Mouse (Mus musculus): ENCODE measurements around the gene Avl9.
A peak's percentile ranks its signal among the peaks of the same experiment; 100 is the strongest.

Gene Avl9

GRCm38 (mm10) chr6:56794834-56795233 lies 80.1 kb downstream of the Avl9 start:
- no peak for DNase-seq (ENCODE audit: low spot score in 2 of 2)

DNA sequence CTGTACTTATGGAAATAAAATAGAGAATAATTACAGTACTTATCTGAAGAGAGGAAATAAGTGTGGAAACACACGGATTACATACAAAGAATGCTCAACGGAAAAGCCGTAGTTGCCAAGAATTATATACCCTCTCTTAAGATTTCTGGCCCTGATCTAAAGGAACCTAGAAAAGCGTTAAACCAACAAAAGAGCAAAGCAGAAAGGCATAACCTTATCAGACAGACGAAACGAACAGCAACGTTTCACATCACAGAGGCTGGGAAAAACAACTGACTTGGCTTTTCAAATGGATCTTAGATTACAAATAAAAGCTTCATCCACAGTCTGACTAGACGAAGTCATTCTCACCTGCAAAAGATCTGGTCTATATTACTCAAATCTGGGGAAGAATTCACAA lies 81.5 kb downstream of the Avl9 start:
- no peak for DNase-seq (ENCODE audit: low spot score in 2 of 2)

- DNase-seq (ENCODE audit: low spot score in 2 of 2) = no peak
Observed at GRCm38 (mm10) chr6:56796668-56797141, 82.0 kb downstream of the Avl9 start.

DNA sequence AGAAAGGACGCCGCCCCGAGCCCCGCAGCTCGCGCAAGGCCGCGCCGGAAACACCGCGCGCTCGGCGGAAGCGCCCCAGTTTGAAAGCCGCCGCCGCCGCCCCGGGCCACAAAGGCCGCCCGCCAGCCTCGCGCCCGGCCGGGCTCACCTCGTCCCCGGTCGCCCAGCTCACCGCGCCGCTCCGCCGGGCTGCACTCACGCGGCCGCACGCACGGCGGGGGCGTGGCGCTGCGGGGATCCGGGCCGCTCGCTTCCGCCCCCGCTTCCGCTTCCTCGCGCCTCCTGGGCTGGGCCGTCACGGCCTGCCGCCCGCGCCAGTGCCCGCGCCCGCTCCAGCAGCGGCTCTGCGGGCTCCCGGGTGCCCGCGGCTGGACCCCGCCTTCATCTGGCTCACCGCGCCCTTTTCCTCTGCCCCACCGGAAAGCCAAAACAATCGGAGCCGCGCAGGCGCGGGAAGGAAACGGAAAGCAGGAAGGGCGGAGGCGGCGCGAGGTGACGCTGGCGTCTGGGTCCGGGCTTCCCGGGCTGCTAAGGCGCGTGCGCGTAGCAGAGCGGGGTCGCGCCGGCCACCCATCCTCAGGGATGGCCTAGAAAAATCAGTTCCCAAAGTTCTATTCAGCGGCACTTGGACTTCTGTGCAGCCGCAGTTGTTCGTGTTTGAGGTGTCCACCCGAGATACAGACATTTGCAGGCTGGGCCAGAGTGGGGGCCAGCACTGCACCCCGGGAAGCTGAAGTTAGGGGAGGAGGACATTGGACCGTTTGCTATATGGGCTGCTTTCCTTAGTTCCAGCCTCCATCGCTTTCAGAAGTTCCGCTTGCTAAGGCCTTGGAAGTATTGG lies 82.8 kb downstream of the Avl9 start, which contains the start of gene Kbtbd2:
Gene Kbtbd2 (minus strand): TSS at position 503 of the 841 bp plus-strand sequence.
- DNase-seq (ENCODE audit: low spot score in 2 of 2) = peak; percentile 92 to 94

GRCm38 (mm10) chr6:56798152-56798465 lies 83.4 kb downstream of the Avl9 start:
- DNase-seq (ENCODE audit: low spot score in 2 of 2) = no peak

- DNase-seq (ENCODE audit: low spot score in 2 of 2) = no peak
Observed at GRCm38 (mm10) chr6:56805026-56805425, 90.3 kb downstream of the Avl9 start.

- no peak for DNase-seq (ENCODE audit: low spot score in 2 of 2)
Observed at GRCm38 (mm10) chr6:56806195-56806594, 91.5 kb downstream of the Avl9 start.

DNA sequence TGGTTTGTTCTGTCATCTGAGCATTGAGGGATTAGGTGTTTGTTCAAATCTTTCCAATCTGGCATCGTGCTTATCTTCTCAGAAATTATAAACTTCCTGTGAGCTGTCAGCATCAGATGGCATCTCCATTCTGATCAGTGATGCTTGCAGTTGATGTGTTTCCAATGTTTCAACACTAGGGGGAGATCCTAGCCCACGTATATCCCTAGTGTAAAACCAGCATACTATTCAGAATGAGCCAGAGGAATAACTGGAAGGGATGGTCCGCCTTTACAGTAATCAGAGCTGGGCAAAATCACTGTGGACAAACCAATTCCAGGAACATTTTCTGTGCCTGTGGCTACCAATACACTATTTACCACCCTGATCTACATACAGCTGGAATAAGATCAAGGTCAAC lies 94.0 kb downstream of the Avl9 start:
- no peak for DNase-seq (ENCODE audit: low spot score in 2 of 2)
